Mouse (Mus musculus) intestine, postnatal 0 days (tissue): ENCODE data around the gene Wdr27. TPM values are rescaled to one million over a fixed set of nuclear protein-coding genes. Genes with fewer than 3 reads are reported as not detected.

Experiments used
- ATAC-seq: fragments of 200-750 bp; cut with Nextera tagmentation; 2 replicates; pipeline ENCODE4 v1.8.0; 2017; ENCODE audit warnings: mild to moderate bottlenecking, moderate TSS enrichment, moderate library complexity
- H3K27ac ChIP-seq: fragments of 300-500 bp; sonication (generic); 2 replicates; pipeline ENCODE4 v1.5.1; 2014; ENCODE audit warnings: mild to moderate bottlenecking, low read depth, low read length, moderate library complexity
- H3K27me3 ChIP-seq: fragments of 300-500 bp; sonication (generic); replicated peaks from 2 replicates; pipeline ENCODE4 v1.6.1; 2014; ENCODE audit warnings: low read length, mixed read lengths; ENCODE audit not compliant: control insufficient read depth, insufficient read depth
- H3K36me3 ChIP-seq: fragments of 300-500 bp; sonication (generic); 2 replicates; pipeline ENCODE4 v1.6.1; 2014; ENCODE audit warnings: mild to moderate bottlenecking, moderate library complexity; ENCODE audit not compliant: control insufficient read depth, insufficient read depth
- H3K4me1 ChIP-seq: fragments of 300-500 bp; sonication (generic); replicated peaks from 2 replicates; pipeline ENCODE4 v1.6.1; 2014; ENCODE audit warnings: antibody characterized with exemption, low read length, mixed read lengths; ENCODE audit not compliant: control insufficient read depth, insufficient read depth
- H3K4me2 ChIP-seq: fragments of 300-500 bp; sonication (generic); replicated peaks from 2 replicates; pipeline ENCODE4 v1.6.1; 2014; ENCODE audit warnings: low read depth, mild to moderate bottlenecking, moderate library complexity
- H3K4me3 ChIP-seq: fragments of 300-500 bp; sonication (generic); 2 replicates; pipeline ENCODE4 v1.5.1; 2014; ENCODE audit warnings: low read depth, low read length
- H3K9ac ChIP-seq: fragments of 300-500 bp; sonication (generic); 2 replicates; pipeline ENCODE4 v1.6.1; 2014; ENCODE audit warnings: mild to moderate bottlenecking, low read depth, low read length
- H3K9me3 ChIP-seq: fragments of 300-500 bp; sonication (generic); 2 replicates; pipeline ENCODE4 v1.6.1; 2016; ENCODE audit warnings: mixed run types; ENCODE audit not compliant: control insufficient read depth
- CTCF ChIP-seq: sonication (generic); IDR thresholded peaks from 2 replicates; pipeline ENCODE4 v1.5.1; 2016; ENCODE audit warnings: low read depth, mild to moderate bottlenecking, control low read depth, antibody characterized with exemption, moderate library complexity
- WGBS: fragments of 180-500 bp; shearing (Covaris S2); extraction: QIAGEN DNeasy Blood & Tissue Kit; methylation state at CpG from one replicate; pipeline ENCODE4 v1.1.7; 2014; 5-methylcytosine and 5-hydroxymethylcytosine counted together
- polyA plus RNA-seq: library from polyadenylated mRNA; unstranded; fragments of >200 nt; fragmentation: Nextera tagmentation; extraction: Ambion mirVana; gene quantifications from 2 replicates; pipeline ENCODE4 v1.2.1, GENCODE M21; 2015

Wdr27 gene
- polyA plus RNA-seq, 1 experiment from 2014 or later, result 6.0 TPM

- WGBS, result 94% methylated on average over 7 of the region's 7 CpGs
- Histone ChIP-seq H3K9ac (no peak overlapping the region), H3K4me2 (no peak overlapping the region), H3K36me3 (no peaks in the 10 kb centered on the region), H3K4me3 (no peak overlapping the region), H3K4me1 (no peaks in the 10 kb centered on the region), H3K9me3 (no peaks in the 10 kb centered on the region), H3K27me3 (no peaks in the 10 kb centered on the region), H3K27ac (no peak overlapping the region)
- ATAC-seq, result no peak
- no peak for TF ChIP-seq CTCF
These were observed 136.2 kb downstream of the Wdr27 start for GRCm38 (mm10) chr17:14806808-14807207.

GRCm38 (mm10) chr17:14799243-14799642, 143.7 kb downstream of the Wdr27 start:
- WGBS, result 91% methylated on average over 4 of the region's 4 CpGs
- no peak overlapping the region for H3K9ac ChIP-seq
- no peaks in the 10 kb centered on the region for H3K4me1 ChIP-seq
- no peaks in the 10 kb centered on the region for H3K36me3 ChIP-seq
- no peak for ATAC-seq
- no peak overlapping the region for H3K4me2 ChIP-seq
- H3K27ac ChIP-seq, result no peak overlapping the region
- H3K4me3 ChIP-seq, result no peak overlapping the region
- no peaks in the 10 kb centered on the region for H3K9me3 ChIP-seq
- no peak for TF ChIP-seq CTCF
- no peaks in the 10 kb centered on the region for H3K27me3 ChIP-seq

- no peak overlapping the region for H3K27ac ChIP-seq
- H3K4me3 ChIP-seq, result no peak overlapping the region
- H3K27me3 ChIP-seq, result no peaks in the 10 kb centered on the region
- no peaks in the 10 kb centered on the region for H3K9me3 ChIP-seq
- no peak overlapping the region for H3K9ac ChIP-seq
- H3K4me1 ChIP-seq, result no peaks in the 10 kb centered on the region
- TF ChIP-seq CTCF, result no peak
- H3K4me2 ChIP-seq, result no peak overlapping the region
- no peaks in the 10 kb centered on the region for H3K36me3 ChIP-seq
- 92% methylated on average over 4 of the region's 4 CpGs for WGBS
- ATAC-seq, result no peak
These were observed 147.9 kb downstream of the Wdr27 start for GRCm38 (mm10) chr17:14795074-14795473.

- no peak overlapping the region for H3K4me2 ChIP-seq
- ATAC-seq, result no peak
- H3K27me3 ChIP-seq, result no peaks in the 10 kb centered on the region
- TF ChIP-seq CTCF, result no peak
- no peaks in the 10 kb centered on the region for H3K4me1 ChIP-seq
- no peak overlapping the region for H3K9ac ChIP-seq
- H3K27ac ChIP-seq, result no peak overlapping the region
- no peaks in the 10 kb centered on the region for H3K36me3 ChIP-seq
- WGBS, result 87% methylated on average over 5 of the region's 5 CpGs
- no peaks in the 10 kb centered on the region for H3K9me3 ChIP-seq
- no peak overlapping the region for H3K4me3 ChIP-seq
These were observed 163.6 kb downstream of the Wdr27 start for GRCm38 (mm10) chr17:14779356-14779755.

GRCm38 (mm10) chr17:14771339-14771738, 171.6 kb downstream of the Wdr27 start:
- Histone ChIP-seq H3K9ac (no peak overlapping the region), H3K4me2 (no peak overlapping the region), H3K36me3 (no peaks in the 10 kb centered on the region), H3K4me1 (no peaks in the 10 kb centered on the region), H3K4me3 (no peak overlapping the region), H3K9me3 (no peaks in the 10 kb centered on the region), H3K27ac (no peak overlapping the region), H3K27me3 (no peaks in the 10 kb centered on the region)
- no peak for ATAC-seq
- no peak for TF ChIP-seq CTCF
- WGBS, result 62% methylated on average over 4 of the region's 4 CpGs

GRCm38 (mm10) chr17:14770377-14770776, 172.6 kb downstream of the Wdr27 start:
- H3K36me3 ChIP-seq, result no peaks in the 10 kb centered on the region
- no peak overlapping the region for H3K4me3 ChIP-seq
- no peak overlapping the region for H3K9ac ChIP-seq
- H3K9me3 ChIP-seq, result no peaks in the 10 kb centered on the region
- TF ChIP-seq CTCF, result no peak
- H3K27ac ChIP-seq, result no peak overlapping the region
- H3K27me3 ChIP-seq, result no peaks in the 10 kb centered on the region
- WGBS, result 77% methylated on average over 5 of the region's 5 CpGs
- no peak for ATAC-seq
- no peak overlapping the region for H3K4me2 ChIP-seq
- H3K4me1 ChIP-seq, result no peaks in the 10 kb centered on the region

Other genes with a start within 250 kb of the Wdr27 start
- 20.5 and 20.9 TPM in 2 replicates for gene Thbs2, start 248.9 kb downstream of the Wdr27 start, polyA plus RNA-seq
- gene 1600012H06Rik, start within 50 bp of the Wdr27 start, polyA plus RNA-seq, result 38.1 and 40.8 TPM in 2 replicates
- 27.9 and 29.3 TPM in 2 replicates for gene Phf10, start 18.1 kb upstream of the Wdr27 start, polyA plus RNA-seq
- gene 9030025P20Rik, start 35.3 kb upstream of the Wdr27 start, polyA plus RNA-seq, result 6.8 and 7.3 TPM in 2 replicates
- 0.65 and 3.1 TPM in 2 replicates for gene Gm3417, start 35.6 kb upstream of the Wdr27 start, polyA plus RNA-seq
- gene Gm3435, start 67.0 kb upstream of the Wdr27 start, polyA plus RNA-seq, result 3.6 and 5.8 TPM in 2 replicates
- gene Ermard, start 98.0 kb upstream of the Wdr27 start, polyA plus RNA-seq, result 27.4 and 30.9 TPM in 2 replicates
- 3.2 and 3.4 TPM in 2 replicates for gene Tcte3, start 98.3 kb upstream of the Wdr27 start, polyA plus RNA-seq
- gene Gm3448, start 98.4 kb upstream of the Wdr27 start, polyA plus RNA-seq, result 2.7 and 4.4 TPM in 2 replicates